Mouse (Mus musculus) thymus, adult 2 months (tissue): ENCODE data around the gene Ocm.

ENCODE experiments used
- CTCF ChIP-seq: fragments of 200-500 bp; IDR thresholded peaks from 2 replicates; pipeline ENCODE4 v1.5.1; 2012; ENCODE audit warnings: mild to moderate bottlenecking, control low read depth, low read length, moderate library complexity, borderline replicate concordance; ENCODE audit not compliant: control insufficient read depth, poor library complexity, insufficient read depth; ENCODE audit errors: extremely low read depth
- POLR2A ChIP-seq: fragments of 200-500 bp; IDR thresholded peaks from 2 replicates; pipeline ENCODE4 v1.6.1; 2012; ENCODE audit warnings: mild to moderate bottlenecking, low read length, control low read depth, moderate library complexity; ENCODE audit not compliant: control insufficient read depth, poor library complexity, insufficient read depth; ENCODE audit errors: extremely low read depth

- TF ChIP-seq CTCF: no peak
- TF ChIP-seq POLR2A: no peak
Measured at GRCm38 (mm10) chr5:144002461-144003192, 23.8 kb downstream of the Ocm start.
